Mouse (Mus musculus): Measurements from ENCODE around the gene Usp6nl. TPM values are rescaled to one million over a fixed set of nuclear protein-coding genes. Genes with fewer than 3 reads are reported as not detected.
A peak's percentile ranks its signal among the peaks of the same experiment; 100 is the strongest.

Usp6nl gene
- total RNA-seq, 1 experiment from 2014 or later: 31.7 TPM

DNA sequence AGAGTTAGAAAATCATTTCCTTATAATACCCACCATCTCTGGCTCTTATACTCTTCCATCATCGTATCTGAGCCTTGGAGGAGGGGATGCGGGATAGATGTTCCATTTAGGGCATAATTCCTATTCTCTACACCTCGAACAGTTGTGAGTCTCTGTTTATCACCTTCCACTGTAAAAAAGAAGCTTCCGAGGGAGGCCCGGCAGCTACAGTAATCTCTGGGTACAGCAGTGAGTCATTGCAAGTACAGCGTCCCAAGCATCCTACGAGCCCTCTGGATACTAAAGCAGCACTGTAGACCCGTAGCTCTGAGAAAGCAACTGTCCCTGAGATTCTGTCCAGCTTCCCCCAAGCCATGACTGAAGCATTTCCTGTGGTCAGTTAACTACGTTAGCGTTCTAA, 78.6 kb downstream of the Usp6nl start:
- ATAC-seq (ENCODE audit: extremely low read depth, insufficient number of reproducible peaks, low FRiP score, poor library complexity, severe bottlenecking): no peak

DNA sequence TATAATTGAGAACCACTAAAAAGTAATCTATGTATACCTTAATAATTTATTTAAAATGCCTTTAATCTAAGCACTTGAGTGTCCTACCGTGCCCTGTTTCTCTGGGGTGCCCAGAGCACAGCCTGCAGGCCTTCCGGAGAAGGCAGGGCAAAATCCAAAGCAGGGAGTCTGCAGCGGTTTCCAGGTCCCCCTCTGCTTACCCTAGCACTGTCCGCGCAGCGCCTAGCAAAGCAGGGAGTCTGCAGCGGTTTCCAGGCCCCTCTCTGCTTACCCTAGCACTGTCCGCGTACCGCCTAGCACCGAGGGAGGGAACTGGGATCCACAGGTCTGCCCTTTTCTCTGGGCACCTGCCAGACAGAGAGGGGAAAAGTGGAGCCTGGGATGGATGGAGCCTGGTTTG, 80.9 kb downstream of the Usp6nl start:
- ATAC-seq (ENCODE audit: extremely low read depth, insufficient number of reproducible peaks, low FRiP score, poor library complexity, severe bottlenecking): no peak

DNA sequence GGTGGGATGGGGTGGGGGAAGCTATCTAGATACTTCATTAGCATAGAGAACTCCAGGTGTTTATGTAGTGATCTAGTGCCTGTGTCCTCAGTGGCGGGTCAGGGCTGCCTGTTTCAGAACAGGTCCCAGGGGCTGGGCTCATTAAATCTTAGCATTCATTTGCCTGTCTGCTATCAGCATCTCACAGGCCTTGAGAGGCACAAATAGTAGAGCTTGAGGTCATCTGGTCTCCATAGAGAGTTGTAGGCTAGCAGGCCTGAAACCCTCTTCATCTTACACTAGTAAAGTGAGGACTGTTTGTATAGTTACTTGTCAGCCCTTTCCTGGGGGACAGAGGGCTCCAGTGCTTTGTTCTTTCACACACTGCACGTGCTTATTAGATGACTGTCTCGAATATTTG, 81.5 kb downstream of the Usp6nl start:
- no peak for ATAC-seq (ENCODE audit: extremely low read depth, insufficient number of reproducible peaks, low FRiP score, poor library complexity, severe bottlenecking)

DNA sequence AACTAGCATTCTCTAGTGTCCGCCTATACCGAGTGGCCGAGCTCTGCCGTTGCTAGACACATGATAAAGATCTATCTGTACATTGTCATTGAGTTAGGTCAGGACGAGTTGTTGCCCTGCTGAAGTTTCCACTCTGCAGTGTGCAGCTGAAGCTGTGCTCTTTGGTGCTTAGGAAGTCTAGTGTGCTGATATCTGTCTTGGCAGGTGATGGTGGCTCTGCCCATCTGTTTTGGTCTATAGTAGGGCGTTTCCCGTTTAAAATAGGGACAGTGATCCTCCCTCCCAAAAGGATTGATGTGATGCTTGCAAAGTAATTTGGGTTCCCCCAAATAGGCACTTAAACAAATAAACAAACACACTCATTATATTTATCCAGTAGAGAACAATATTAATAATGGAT, 82.2 kb downstream of the Usp6nl start:
- ATAC-seq (ENCODE audit: extremely low read depth, insufficient number of reproducible peaks, low FRiP score, poor library complexity, severe bottlenecking): no peak

DNA sequence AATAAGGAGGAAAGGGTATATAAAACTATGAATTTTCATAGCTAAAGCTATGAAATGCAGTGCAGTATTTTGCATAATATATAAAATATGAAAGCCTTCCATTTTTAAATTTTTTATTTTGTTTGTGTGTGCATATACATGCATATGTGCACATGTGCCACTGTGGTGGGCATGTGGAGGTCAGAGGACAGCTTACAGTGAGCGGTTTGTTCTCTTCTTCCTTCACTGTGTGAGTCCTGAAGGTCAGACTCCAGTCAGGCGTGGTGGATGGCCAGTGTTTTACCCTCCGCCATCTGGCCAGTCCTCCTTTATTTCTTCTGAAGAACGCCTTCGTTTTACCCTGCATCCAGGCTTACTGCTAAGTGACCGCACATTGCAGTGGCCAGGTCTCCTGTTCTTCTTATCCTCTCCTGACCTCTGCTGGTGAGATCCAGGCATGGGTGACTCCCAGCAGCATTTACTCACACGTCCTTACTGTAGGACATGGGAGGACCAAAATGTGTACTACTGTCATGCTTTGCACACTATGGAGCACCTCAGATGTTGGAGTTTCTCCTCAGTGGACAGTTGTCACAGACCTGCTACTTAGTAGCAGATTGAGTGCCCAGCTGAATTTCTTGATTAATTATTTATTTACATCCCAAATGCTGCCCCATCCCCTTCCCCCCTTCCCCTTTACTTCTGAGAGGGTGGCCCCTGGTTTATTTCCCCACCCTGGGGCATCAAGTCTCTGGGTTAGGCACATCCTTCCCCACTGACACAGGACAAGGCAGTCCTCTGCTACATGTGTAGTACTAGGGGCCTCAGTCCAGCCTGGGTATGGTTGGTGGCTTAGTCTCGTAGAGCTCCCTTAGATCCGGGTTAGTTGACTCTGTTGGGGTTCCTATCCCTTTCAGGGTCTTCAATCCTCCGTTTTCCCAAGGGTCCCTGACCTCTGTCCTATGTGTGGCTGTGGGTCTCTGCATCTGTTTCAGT, 82.9 kb downstream of the Usp6nl start:
- peak; percentile 77 for ATAC-seq (ENCODE audit: extremely low read depth, insufficient number of reproducible peaks, low FRiP score, poor library complexity, severe bottlenecking)

DNA sequence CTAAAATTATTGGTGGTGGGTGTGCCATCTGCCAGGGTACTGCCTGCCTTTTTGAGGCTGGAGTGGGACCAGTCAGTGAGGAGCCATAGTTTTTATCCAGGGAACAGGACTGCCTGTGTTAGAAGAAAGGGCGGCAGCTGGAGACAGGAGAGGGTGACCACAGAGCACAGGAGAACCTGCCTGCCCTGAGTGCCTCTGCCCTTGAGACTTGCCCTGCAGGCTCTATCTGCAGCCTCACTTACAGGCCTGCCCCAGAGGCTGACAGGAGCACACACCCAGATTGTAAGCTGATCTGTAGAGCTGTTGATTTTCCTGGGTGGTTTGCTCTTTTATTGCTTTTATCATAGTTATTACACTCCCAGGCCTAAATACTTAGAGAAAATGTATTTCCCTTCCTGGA, 85.2 kb downstream of the Usp6nl start:
- ATAC-seq (ENCODE audit: extremely low read depth, insufficient number of reproducible peaks, low FRiP score, poor library complexity, severe bottlenecking): no peak

DNA sequence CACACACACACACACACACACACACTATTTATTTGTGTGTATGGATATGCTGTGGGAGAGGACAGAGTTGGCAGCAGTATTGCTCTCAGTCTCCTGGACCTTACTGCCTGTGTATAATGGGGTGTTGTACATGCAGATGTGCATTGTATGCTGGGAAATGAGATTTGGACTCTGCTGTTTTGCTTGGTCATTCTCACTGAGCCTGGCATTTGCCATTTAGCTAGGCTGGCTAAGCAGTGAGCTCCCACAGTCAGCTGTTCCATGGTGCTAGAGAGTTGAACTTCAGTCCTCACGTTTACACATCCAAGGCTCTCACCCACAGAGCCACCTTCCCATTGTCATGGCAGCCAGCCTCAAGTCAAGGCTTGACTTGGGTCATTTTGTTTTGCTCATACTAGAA, 90.2 kb downstream of the Usp6nl start:
- no peak for ATAC-seq (ENCODE audit: extremely low read depth, insufficient number of reproducible peaks, low FRiP score, poor library complexity, severe bottlenecking)

DNA sequence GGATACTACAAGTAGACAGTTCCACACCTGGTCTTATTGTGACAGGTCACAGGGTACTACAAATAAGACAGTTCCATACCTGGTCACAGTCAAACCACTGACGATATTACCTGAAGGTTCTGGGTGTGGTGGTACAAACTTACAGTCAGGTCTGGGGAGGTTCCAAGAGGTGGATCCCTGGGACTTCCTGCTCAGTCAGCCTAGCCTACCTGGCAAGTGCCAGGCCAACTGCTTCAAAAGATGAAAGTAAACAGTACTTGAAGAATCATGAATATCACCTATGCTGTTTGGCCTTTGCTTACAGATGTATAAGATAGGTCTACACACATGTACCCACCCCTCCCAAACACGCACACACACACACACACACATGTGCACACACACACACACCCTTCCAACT, 91.3 kb downstream of the Usp6nl start:
- ATAC-seq (ENCODE audit: extremely low read depth, insufficient number of reproducible peaks, low FRiP score, poor library complexity, severe bottlenecking): no peak

DNA sequence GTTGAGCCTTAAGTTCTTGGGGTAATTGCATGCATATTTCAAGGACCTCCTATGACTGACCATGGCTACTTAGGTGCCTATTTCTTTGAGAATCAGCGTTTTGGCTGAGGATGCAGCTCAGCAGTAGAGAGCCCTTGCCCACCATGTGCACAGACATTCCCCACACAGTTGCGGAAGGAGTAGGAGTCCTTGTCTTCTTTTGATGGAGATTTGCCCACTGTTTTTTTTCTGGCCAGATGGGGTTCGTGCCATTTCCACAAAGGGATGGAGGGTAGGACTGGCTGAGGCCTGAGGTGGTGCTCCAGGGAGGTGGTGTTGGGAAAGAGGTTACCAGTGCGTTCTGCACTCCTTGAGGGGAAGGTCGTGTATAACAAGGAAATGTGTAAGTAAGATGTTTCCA, 91.9 kb downstream of the Usp6nl start:
- no peak for ATAC-seq (ENCODE audit: extremely low read depth, insufficient number of reproducible peaks, low FRiP score, poor library complexity, severe bottlenecking)

DNA sequence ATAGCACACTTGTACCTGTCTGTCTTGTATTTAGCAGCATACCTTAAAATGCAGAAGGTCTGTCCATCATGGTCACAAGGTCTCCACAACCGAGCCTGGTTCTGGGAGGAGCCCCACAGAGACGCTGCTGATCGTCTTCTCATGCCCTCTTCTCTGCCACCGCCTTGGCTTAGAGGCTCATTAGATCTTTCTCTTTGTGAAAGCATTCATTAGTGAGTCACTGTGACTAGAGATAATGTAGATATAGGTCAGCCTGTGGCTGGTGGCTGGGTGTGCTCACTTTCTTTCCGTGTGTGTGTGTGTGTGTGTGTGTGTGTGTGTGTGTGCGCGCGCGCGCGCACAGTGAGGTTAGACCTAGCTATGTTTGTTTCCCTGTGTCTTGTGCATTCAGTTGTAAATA, 94.7 kb downstream of the Usp6nl start:
- ATAC-seq (ENCODE audit: extremely low read depth, insufficient number of reproducible peaks, low FRiP score, poor library complexity, severe bottlenecking): no peak

DNA sequence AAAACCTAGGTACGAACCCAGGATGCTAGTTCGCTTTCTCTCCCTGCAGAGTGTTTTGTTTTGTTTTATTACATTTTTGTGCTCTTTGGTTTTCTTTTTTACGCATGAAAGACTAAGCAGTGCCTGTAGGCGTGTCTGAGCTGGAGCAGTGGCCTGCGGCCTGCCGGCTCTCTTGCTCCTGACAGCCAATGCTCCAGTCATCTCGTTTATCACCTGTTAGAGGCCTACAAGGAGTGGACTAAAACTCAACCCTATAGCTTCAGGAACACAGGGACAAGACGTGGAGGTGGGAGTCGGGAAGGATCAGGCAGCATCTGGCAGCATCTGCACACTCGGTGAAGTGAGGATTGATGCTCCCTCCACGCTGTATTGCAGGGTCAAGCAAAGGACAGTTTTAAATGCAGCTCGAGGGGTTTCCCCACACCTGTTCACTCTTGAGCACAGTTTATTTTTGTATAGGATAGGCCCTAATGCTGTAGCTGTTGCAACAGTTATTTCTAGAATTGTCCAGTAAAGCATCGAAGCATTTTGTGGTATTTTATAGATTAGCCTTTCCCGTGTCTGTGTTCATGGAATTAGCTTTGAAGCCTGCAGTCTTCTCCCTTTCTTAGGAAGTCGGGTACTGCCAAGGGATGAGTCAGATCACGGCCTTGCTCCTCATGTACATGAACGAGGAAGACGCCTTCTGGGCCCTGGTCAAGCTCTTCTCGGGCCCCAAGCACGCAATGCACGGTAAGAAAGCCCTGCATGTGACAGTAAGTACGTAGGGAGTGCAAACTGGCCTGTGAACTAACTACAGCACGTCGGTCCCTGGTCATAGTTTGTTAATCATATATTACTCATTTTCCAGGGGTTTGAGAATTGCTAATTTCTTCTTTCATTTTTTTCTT, 101.4 kb downstream of the Usp6nl start:
- no peak for ATAC-seq (ENCODE audit: extremely low read depth, insufficient number of reproducible peaks, low FRiP score, poor library complexity, severe bottlenecking)

DNA sequence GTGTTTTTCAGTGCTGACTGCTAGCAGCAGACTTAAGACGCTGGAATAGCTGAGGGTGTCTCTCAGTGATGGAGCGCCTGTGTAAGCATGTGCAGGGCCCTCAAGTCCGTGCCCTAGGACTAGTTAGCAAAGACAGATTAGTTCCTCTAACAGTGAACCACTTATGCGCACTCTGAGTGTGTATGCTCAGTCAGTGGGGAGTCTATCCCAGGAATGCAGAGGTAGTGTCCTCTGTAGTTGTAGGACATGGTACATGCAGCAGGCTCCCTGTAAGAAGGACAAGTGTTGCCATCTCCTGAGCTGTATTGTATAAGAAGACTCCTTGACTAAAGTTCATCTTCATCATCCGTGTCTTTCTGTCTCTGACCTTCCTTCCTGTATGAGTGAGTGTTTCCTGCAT, 102.4 kb downstream of the Usp6nl start:
- ATAC-seq (ENCODE audit: extremely low read depth, insufficient number of reproducible peaks, low FRiP score, poor library complexity, severe bottlenecking): no peak

DNA sequence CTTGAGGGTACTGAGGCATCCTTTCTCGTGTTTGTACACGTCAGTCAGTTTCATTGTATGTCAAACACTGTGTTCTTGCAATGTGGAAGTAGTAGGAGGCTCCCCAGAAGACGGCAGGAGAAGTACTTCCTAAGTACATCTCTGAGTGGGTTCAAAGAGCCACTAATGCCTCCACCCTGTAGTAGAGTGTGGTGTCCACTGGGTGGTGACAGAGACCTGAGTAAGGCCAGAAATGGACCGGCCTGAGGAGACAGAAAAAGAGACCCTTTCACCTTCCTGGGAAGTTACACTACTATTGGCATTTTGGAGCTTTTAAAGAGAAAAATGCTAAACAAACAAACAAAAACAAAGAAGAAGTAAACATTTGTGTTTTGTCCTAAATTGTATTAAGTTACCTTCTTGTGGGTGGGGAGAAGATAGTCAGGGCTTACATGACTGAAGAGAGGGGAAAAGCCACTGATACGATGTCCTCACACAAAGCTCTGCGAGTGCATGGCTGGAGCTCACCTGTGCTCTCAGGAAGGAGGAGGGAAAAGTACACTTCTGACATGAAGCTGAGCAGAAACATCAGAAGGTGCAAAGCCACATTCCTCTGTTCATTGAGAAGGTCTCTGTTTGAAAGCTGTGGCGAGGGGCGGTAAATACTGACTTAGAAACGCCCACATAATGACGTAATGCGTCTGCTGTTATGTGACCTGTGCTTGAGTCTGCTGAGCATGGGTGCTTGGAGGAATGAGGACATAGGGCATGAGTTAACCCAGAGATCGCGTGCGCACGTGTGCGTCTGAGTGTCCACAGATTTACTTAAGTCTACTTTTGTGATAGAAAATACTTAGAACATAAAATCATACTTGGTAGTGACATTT, 113.9 kb downstream of the Usp6nl start:
- peak; percentile 65; the same call in 1 of the 2 replicates for ATAC-seq (ENCODE audit: extremely low read depth, insufficient number of reproducible peaks, low FRiP score, poor library complexity, severe bottlenecking)

DNA sequence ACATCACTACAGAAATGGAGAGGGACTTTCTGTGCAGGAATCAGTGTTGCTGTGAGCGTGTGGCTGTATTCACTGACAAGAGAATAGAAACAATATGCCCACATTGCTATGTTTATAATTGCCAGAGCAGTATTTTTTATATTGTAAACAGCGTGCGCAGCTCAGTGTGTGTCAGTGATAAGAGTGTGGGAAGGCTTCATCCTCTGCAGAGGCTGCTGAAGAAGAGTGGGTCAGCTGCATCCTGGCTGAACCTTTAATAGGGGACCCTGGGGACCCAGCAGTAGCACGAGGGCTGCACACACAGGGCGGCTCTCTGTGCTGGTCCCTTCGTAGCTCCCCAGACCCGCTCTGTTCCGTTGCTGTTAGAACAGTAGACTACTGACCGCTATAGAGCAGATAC, 119.2 kb downstream of the Usp6nl start:
- ATAC-seq (ENCODE audit: extremely low read depth, insufficient number of reproducible peaks, low FRiP score, poor library complexity, severe bottlenecking): no peak

DNA sequence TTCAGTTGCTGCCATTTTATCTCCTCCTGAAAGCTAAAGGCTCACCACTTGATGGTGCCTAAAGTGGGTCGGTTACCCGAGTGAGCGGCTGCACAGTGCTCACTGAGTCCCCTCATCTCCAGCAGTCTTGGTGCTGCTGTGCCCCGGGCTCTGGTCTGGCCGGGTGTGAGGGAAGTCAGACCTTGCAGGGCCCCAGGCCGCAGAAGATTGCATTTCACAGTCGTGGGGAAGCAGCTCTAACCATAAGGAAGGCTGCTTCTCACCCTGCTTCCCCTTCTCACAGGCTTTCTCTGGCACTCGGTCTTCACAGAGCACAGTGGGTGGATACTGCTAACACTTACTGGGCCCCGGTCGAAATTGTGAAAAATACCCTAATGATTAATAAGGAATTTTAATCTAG, 119.8 kb downstream of the Usp6nl start:
- peak; percentile 48 for ATAC-seq (ENCODE audit: extremely low read depth, insufficient number of reproducible peaks, low FRiP score, poor library complexity, severe bottlenecking)

DNA sequence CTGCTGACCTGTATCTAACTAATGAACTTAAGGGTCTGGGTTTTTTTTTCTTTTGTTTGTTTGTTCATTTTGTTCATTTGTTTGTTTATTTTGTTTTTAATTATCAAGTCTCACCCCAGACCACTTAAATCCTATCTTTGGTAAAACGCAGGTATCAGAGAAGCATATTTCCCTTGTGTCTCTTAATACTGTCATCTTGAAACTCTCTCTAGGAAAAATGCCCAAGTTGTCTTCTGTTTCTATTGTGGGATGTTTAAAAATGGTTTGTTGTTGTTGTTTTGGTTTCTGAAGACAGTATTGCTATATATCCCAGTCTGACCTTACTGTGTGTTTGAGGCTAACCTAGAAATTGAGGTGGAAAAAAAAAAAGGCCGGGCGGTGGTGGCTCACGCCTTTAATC, 121.5 kb downstream of the Usp6nl start:
- no peak for ATAC-seq (ENCODE audit: extremely low read depth, insufficient number of reproducible peaks, low FRiP score, poor library complexity, severe bottlenecking)

DNA sequence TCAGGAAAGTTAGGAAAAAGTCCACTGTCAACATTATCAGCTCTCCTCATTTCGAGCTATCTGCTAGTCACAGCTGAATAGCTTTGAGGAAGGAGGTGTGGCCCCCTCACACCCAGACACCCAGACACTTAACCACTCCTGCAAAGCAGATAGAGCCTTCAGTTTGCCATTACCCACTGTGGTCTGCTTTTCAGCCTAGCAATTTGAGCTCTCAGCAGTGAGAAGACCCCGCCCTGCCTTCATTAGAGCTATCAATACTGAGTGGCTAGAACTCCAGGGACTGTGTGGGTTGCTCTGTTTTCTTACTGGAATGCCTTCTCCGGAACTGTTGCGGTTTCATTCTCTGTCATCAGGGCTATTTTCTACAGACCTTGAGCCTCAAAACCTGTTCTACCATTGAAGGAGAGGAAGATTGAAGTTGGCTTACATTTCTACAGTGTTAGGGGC, 122.3 kb downstream of the Usp6nl start:
- no peak for ATAC-seq (ENCODE audit: extremely low read depth, insufficient number of reproducible peaks, low FRiP score, poor library complexity, severe bottlenecking)

DNA sequence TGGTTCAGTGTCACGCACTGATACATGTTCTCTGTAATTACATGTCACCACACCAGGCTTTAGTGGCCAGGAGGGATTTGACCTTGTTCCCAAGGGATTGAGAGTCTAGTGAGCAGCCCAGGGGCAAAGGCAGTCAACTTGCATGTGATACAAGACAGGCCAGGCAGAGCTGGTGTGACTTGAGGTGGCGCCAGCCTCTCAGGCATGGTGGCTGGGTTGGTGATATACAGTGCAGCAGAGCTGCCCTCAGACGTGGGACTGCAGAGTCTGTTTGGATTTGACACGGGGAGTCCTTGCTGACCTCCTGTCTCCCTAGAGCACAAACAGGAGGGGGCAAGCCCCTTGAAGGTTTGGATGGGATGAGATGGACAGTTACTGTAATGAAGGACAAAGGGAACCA, 123.4 kb downstream of the Usp6nl start:
- ATAC-seq (ENCODE audit: extremely low read depth, insufficient number of reproducible peaks, low FRiP score, poor library complexity, severe bottlenecking): no peak

DNA sequence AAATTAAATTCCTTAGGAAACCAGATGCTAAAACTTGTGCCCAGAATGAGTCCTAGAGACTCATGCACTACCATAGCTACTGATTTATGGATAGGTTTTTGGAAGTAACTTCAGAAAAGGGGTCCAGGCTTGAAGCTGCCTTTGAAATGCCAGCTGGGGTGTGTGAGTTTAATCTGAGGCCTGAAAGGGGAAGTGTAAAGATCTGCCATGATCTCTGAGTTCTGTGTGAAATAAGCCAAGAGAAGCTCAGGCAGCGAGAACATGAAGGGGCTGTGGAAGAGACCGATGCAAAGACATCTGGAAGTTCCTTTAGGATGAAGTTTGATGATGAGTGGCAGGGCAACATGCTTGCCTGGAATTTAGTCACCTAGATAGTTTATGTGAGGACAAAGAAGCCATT, 126.4 kb downstream of the Usp6nl start:
- ATAC-seq (ENCODE audit: extremely low read depth, insufficient number of reproducible peaks, low FRiP score, poor library complexity, severe bottlenecking): no peak

Data from neutrophil, adult 5-6 weeks (primary cell).